Mouse (Mus musculus) splenic B cell, adult 2 months (primary cell): ENCODE measurements around the gene Elp6.

Source experiments
- DNase-seq: peaks from one replicate; pipeline ENCODE4 v3.0.0-alpha.2; 2011; ENCODE audit warnings: low read depth, low spot score
- H3K27me3 ChIP-seq: 2 replicates; pipeline ENCODE4 v1.6.1; 2012; ENCODE audit warnings: mild to moderate bottlenecking, low read length, moderate library complexity, mixed read lengths; ENCODE audit not compliant: control insufficient read depth, poor library complexity, insufficient read depth, severe bottlenecking
- H3K36me3 ChIP-seq: 2 replicates; pipeline ENCODE4 v1.6.1; 2012; ENCODE audit warnings: mild to moderate bottlenecking, low read length, moderate library complexity, mixed read lengths; ENCODE audit not compliant: control insufficient read depth, poor library complexity, insufficient read depth, severe bottlenecking

Elp6 gene

GRCm38 (mm10) chr9:110293873-110294415 is 11.0 kb upstream of the Elp6 start:
- Histone ChIP-seq H3K36me3 (no peaks in the 10 kb centered on the region), H3K27me3 (no peaks in the 10 kb centered on the region)
- DNase-seq, result no peak

GRCm38 (mm10) chr9:110294786-110295185 is 10.2 kb upstream of the Elp6 start:
- Histone ChIP-seq H3K36me3 (no peaks in the 10 kb centered on the region), H3K27me3 (no peaks in the 10 kb centered on the region)

GRCm38 (mm10) chr9:110296867-110297627 is 7.9 kb upstream of the Elp6 start:
- Histone ChIP-seq H3K36me3 (no peaks in the 10 kb centered on the region), H3K27me3 (no peaks in the 10 kb centered on the region)
- DNase-seq, result peak; percentile 84

More at GRCm38 (mm10) chr9:110294786-110295185, 10.2 kb upstream of the Elp6 start:
- no peak for DNase-seq

DNA sequence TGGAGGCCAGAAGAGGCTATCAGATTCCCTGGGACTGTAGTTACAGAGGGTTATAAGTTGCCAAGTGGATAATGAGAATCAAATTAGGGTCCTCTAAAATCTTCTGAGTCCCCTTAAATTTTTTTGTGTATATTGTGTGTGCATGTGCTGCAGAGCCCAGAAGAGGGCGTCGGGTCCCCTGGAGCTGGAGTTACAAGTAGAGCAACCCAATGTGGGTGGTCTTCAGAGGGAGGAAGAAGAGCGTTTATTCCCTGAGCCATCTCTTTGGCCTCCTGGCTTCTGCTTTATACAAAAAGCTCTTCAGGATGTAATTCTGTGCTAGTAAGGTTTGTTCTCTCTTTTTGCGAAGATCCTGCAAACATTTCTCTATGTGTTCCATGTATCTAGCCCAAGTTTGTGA is 457 bp upstream of the Elp6 start:
- no peaks in the 10 kb centered on the region for H3K36me3 ChIP-seq
- peak; percentile 53 for DNase-seq

GRCm38 (mm10) chr9:110306371-110306770 is 1.4 kb downstream of the Elp6 start:
- DNase-seq, result no peak
- Histone ChIP-seq H3K27me3 (no peaks in the 10 kb centered on the region), H3K36me3 (0 out of 2 replicates have a peak, but pooled peaks cover 3% of the 10 kb centered on the region)

More for the DNA sequence above, 457 bp upstream of the Elp6 start:
- no peaks in the 10 kb centered on the region for H3K27me3 ChIP-seq

- Histone ChIP-seq H3K27me3 (no peaks in the 10 kb centered on the region), H3K36me3 (peaks cover 3% of the 10 kb centered on the region; the same call in 1 of the 2 replicates)
- DNase-seq, result no peak
These were observed 9.7 kb downstream of the Elp6 start for GRCm38 (mm10) chr9:110314706-110315105.

DNA sequence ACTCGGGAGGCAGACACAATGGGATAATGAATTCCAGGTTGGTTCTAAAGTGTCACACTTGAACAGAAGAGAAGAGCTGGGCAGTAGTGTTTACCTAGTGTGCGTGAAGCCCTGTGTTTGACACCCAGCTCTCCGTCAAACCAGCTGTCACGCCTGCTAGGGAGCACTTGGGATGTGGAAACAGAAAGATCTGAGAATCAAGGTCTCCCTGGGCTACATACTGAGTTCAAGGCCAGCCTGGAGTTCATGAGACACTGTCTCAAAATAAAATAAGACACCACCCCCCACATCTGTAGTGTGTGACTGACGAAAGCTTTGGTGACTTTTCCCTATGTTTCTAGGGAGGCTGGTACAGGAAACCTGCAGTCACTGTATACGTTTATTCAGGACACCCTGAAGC is 10.4 kb downstream of the Elp6 start:
- H3K27me3 ChIP-seq, result no peaks in the 10 kb centered on the region
- peaks cover 3% of the 10 kb centered on the region; the same call in 1 of the 2 replicates for H3K36me3 ChIP-seq
- no peak for DNase-seq

DNA sequence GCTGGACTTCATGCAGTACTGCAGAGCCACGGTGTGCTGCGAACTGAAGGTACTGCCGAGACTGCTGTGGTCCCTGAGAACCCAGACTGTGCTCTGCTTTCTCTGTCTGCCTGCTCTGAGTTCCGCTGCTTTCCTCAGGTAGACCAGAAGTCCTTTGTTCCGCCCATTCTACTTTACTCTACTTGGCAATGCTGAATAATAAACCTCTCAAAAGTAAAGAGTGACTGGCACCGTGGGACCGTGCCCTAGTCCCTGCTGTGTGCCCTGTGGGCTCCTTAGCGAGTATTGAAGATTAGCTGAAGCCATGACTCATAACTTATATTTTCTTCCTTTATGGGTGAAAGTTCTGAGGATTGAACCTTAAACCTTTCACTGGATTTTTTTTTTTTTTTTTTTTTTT is 10.9 kb downstream of the Elp6 start:
- no peak for DNase-seq
- Histone ChIP-seq H3K36me3 (peaks cover under 1% of the 10 kb centered on the region; the same call in 1 of the 2 replicates), H3K27me3 (no peaks in the 10 kb centered on the region)

- Histone ChIP-seq H3K27me3 (no peaks in the 10 kb centered on the region), H3K36me3 (no peaks in the 10 kb centered on the region; the same call in 1 of the 2 replicates)
- no peak for DNase-seq
These were observed 11.5 kb downstream of the Elp6 start for GRCm38 (mm10) chr9:110316503-110316902.

DNA sequence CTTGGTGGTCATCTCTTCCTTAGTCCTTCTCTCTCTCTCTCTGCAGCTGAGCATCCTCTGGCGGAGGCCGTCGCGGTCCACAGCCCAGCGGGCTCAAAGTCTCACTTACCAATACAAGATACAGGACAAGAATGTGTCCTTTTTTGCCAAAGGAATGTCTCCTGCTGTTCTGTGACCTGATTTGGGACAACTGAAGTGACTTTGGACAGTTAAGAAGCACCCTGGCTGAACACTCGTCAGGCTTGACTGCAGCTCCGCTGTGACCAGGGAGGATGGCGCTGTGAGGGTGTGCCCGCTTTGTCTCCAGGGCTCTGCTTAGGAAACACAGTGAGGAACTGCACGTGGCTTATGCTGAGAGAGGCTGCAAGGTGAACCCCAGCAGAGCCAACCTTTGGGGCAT is 15.8 kb downstream of the Elp6 start:
- no peak for DNase-seq
- H3K36me3 ChIP-seq, result no peaks in the 10 kb centered on the region; the same call in 1 of the 2 replicates
- H3K27me3 ChIP-seq, result no peaks in the 10 kb centered on the region

GRCm38 (mm10) chr9:110322972-110323371 is 18.0 kb downstream of the Elp6 start:
- no peaks in the 10 kb centered on the region; the same call in 1 of the 2 replicates for H3K36me3 ChIP-seq
- no peaks in the 10 kb centered on the region for H3K27me3 ChIP-seq
- DNase-seq, result no peak

- H3K36me3 ChIP-seq, result no peaks in the 10 kb centered on the region
- H3K27me3 ChIP-seq, result no peaks in the 10 kb centered on the region
- DNase-seq, result no peak
These were observed 19.2 kb downstream of the Elp6 start for GRCm38 (mm10) chr9:110324181-110324580.

GRCm38 (mm10) chr9:110328178-110328577 is 23.2 kb downstream of the Elp6 start:
- DNase-seq, result no peak
- Histone ChIP-seq H3K36me3 (no peaks in the 10 kb centered on the region), H3K27me3 (no peaks in the 10 kb centered on the region)

GRCm38 (mm10) chr9:110328946-110329630 is 24.1 kb downstream of the Elp6 start:
- Histone ChIP-seq H3K27me3 (no peaks in the 10 kb centered on the region), H3K36me3 (no peaks in the 10 kb centered on the region)
- no peak for DNase-seq

GRCm38 (mm10) chr9:110329655-110330054 is 24.7 kb downstream of the Elp6 start:
- DNase-seq, result peak; percentile 57
- H3K36me3 ChIP-seq, result no peaks in the 10 kb centered on the region
- H3K27me3 ChIP-seq, result no peaks in the 10 kb centered on the region
